Mouse (Mus musculus) stomach, postnatal 0 days (tissue): ENCODE data around the gene Arl6ip1.

Source experiments
- CTCF ChIP-seq: IDR thresholded peaks from 2 replicates; pipeline ENCODE4 v1.5.1; 2016; ENCODE audit warnings: antibody characterized with exemption, low read depth, mild to moderate bottlenecking, moderate library complexity
- EP300 ChIP-seq: optimal IDR thresholded peaks from 2 replicates; pipeline ENCODE3; 2016; ENCODE audit warnings: antibody characterized with exemption

DNA sequence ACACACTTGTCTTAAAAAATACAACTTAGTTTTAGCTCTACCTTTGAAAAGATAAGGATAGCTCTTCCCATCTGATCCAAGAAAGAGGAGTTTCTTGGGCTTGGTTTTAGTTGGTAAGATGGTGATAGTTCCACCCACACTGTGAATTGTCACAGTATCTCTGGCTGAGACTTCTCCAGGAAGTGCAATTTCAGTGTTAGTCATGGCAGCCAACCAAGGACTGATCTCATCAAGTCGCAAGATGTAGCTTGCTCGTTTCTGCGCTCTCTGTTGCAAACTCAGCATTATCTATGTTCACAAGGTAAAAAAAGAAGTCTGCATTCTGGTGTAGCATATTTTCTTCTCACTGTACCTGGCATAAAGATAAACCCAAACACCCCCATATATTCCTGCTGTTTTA is 30.7 kb upstream of the Arl6ip1 start:
- TF ChIP-seq CTCF: no peak
- TF ChIP-seq EP300: no peak
